Mouse (Mus musculus): ENCODE measurements around the gene Cdh22. TPM values are rescaled to one million over a fixed set of nuclear protein-coding genes. Genes with fewer than 3 reads are reported as not detected.

The Cdh22 gene
- polyA plus RNA-seq, 1 experiment = 1.5 TPM

DNA sequence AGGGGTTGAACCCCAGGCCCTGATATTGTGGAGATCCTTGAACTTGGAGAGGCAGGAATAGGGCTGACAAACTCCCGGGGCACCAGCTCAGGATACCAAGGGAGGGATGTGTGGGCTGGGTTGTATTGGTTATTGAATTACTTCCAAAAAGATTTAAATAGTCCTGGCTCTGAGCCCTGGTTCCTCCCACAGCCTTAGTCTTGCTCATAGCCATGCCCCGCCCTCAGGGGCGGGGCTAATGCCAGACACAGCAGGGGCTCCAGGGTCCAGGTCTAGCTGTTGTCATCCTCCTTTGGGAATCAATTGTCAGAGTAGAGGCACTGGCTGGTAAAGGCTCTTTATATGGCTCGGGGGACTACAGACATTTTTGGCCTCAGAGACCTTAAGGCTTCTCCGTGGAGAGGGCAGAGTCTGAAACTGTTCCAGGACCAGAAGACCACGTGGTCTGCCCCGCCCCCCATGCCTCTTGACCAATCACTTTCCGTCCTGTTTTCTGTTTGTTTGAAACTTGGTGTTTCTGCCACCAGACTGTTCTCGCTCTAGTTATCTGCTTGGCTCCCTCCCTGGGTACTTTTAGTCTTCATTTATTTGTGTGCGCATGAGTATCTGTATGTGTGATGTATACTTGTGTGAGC, 113.3 kb downstream of the Cdh22 start:
- Histone ChIP-seq H3K27me3 (ENCODE audit: control insufficient read depth, insufficient read depth, insufficient read length) (peaks cover 90% of the 10 kb centered on the region), H3K79me2 (ENCODE audit: control insufficient read depth, insufficient read depth) (no peaks in the 10 kb centered on the region), H3K4me3 (no peak overlapping the region), H3K36me3 (ENCODE audit: control insufficient read depth, insufficient read depth) (no peaks in the 10 kb centered on the region), H3K4me2 (ENCODE audit: low read depth) (no peak overlapping the region), H3ac (ENCODE audit: control insufficient read depth, insufficient read length) (no peak overlapping the region)
- no peak for TF ChIP-seq TCF12 (IDR thresholded peaks at IDR 0.05; ENCODE audit: insufficient read depth, poor library complexity, severe bottlenecking)
- TF ChIP-seq SRF (IDR thresholded peaks at IDR 0.05; ENCODE audit: control insufficient read depth, insufficient read length, low read depth) = no peak
- TF ChIP-seq TCF3 (IDR thresholded peaks at IDR 0.05; ENCODE audit: insufficient read length, low read depth) = no peak
- TF ChIP-seq MYOD1 (IDR thresholded peaks at IDR 0.05; ENCODE audit: control insufficient read depth in 1 of 3, insufficient read length in 2 of 3, low read depth in 2 of 3) = no peak
- TF ChIP-seq MAX (IDR thresholded peaks at IDR 0.05; ENCODE audit: low read depth) = no peak

DNA sequence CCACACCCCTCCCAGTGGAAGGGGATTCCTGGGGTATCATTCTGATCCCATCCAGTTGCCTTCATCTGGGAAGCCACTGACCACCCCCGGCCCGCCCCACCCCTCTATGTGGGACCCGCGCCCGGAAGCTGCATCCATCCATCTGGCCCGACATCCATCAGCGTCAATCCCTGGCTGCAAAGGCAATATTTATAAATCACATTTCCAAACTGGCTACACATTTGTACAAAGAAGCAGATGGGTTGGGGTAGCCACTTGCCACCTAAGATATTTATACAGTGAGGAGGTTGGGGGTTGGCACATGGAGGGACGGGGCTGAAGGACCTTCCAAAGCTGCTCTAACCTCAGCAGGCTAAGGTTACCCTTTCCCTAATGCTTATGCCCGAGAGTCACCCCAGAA, 113.9 kb downstream of the Cdh22 start:
- Histone ChIP-seq H3K4me2 (ENCODE audit: low read depth) (no peak overlapping the region), H3K36me3 (ENCODE audit: control insufficient read depth, insufficient read depth) (no peaks in the 10 kb centered on the region), H3K27me3 (ENCODE audit: control insufficient read depth, insufficient read depth, insufficient read length) (peaks cover 90% of the 10 kb centered on the region), H3K79me2 (ENCODE audit: control insufficient read depth, insufficient read depth) (no peaks in the 10 kb centered on the region), H3ac (ENCODE audit: control insufficient read depth, insufficient read length) (no peak overlapping the region), H3K4me3 (no peak overlapping the region)
- TF ChIP-seq USF1 (IDR thresholded peaks at IDR 0.05; ENCODE audit: low read depth) = no peak
- TF ChIP-seq MYOD1 (IDR thresholded peaks at IDR 0.05; ENCODE audit: control insufficient read depth in 1 of 3, insufficient read length in 2 of 3, low read depth in 2 of 3) = no peak
- no peak for TF ChIP-seq E2F4 (IDR thresholded peaks at IDR 0.05; ENCODE audit: insufficient read depth)
- TF ChIP-seq SRF (IDR thresholded peaks at IDR 0.05; ENCODE audit: control insufficient read depth, insufficient read length, low read depth) = no peak
- no peak for TF ChIP-seq MYOG (IDR thresholded peaks at IDR 0.05; ENCODE audit: control insufficient read depth in 1 of 3, insufficient read depth in 1 of 3, insufficient read length in 2 of 3, low read depth in 2 of 3)
- no peak for TF ChIP-seq TCF3 (IDR thresholded peaks at IDR 0.05; ENCODE audit: insufficient read length, low read depth)
- no peak for TF ChIP-seq REST (IDR thresholded peaks at IDR 0.05; ENCODE audit: insufficient read depth, insufficient read length)
- TF ChIP-seq POLR2A (IDR thresholded peaks at IDR 0.05; ENCODE audit: insufficient read length, low read depth) = no peak
- TF ChIP-seq TCF12 (IDR thresholded peaks at IDR 0.05; ENCODE audit: insufficient read depth, poor library complexity, severe bottlenecking) = no peak
- no peak for TF ChIP-seq CEBPB (IDR thresholded peaks at IDR 0.05; ENCODE audit: insufficient read depth, poor library complexity, severe bottlenecking)
- no peak for TF ChIP-seq POLR2AphosphoS2 (IDR thresholded peaks at IDR 0.05; ENCODE audit: insufficient read length, low read depth)
- no peak for TF ChIP-seq MAX (IDR thresholded peaks at IDR 0.05; ENCODE audit: low read depth)

DNA sequence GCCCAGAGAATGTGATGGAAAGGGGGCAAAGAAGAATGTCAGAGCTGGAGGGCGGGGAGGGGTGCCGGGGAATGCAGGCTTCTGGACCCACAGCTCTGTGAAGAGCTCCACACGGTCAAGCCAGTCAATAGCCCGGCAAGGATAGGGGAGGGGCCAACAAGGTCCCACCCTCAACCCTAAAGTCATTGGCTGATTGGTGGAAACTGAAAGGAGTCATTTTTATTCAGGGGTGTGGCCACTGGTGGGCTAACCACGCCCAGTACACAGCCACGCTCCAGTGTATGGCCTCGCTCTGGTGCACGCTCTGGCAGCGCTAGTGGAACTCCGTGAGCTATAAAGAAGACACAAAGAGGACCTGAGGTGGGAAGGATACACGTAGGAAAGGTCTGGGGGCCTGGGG, 120.9 kb downstream of the Cdh22 start:
- Histone ChIP-seq H3ac (ENCODE audit: control insufficient read depth, insufficient read length) (no peak overlapping the region), H3K27me3 (ENCODE audit: control insufficient read depth, insufficient read depth, insufficient read length) (peaks cover 70% of the 10 kb centered on the region), H3K4me2 (ENCODE audit: low read depth) (no peak overlapping the region), H3K79me2 (ENCODE audit: control insufficient read depth, insufficient read depth) (no peaks in the 10 kb centered on the region), H3K36me3 (ENCODE audit: control insufficient read depth, insufficient read depth) (no peaks in the 10 kb centered on the region), H3K4me3 (no peak overlapping the region)
- no peak for TF ChIP-seq MAX (IDR thresholded peaks at IDR 0.05; ENCODE audit: low read depth)
- TF ChIP-seq MYOD1 (IDR thresholded peaks at IDR 0.05; ENCODE audit: control insufficient read depth in 1 of 3, insufficient read length in 2 of 3, low read depth in 2 of 3) = no peak
- TF ChIP-seq TCF12 (IDR thresholded peaks at IDR 0.05; ENCODE audit: insufficient read depth, poor library complexity, severe bottlenecking) = no peak
- no peak for TF ChIP-seq CEBPB (IDR thresholded peaks at IDR 0.05; ENCODE audit: insufficient read depth, poor library complexity, severe bottlenecking)
- TF ChIP-seq MYOG (IDR thresholded peaks at IDR 0.05; ENCODE audit: control insufficient read depth in 1 of 3, insufficient read depth in 1 of 3, insufficient read length in 2 of 3, low read depth in 2 of 3) = no peak
- no peak for TF ChIP-seq TCF3 (IDR thresholded peaks at IDR 0.05; ENCODE audit: insufficient read length, low read depth)
- no peak for TF ChIP-seq POLR2AphosphoS2 (IDR thresholded peaks at IDR 0.05; ENCODE audit: insufficient read length, low read depth)
- no peak for TF ChIP-seq SRF (IDR thresholded peaks at IDR 0.05; ENCODE audit: control insufficient read depth, insufficient read length, low read depth)
- TF ChIP-seq REST (IDR thresholded peaks at IDR 0.05; ENCODE audit: insufficient read depth, insufficient read length) = no peak
- no peak for TF ChIP-seq USF1 (IDR thresholded peaks at IDR 0.05; ENCODE audit: low read depth)
- no peak for TF ChIP-seq POLR2A (IDR thresholded peaks at IDR 0.05; ENCODE audit: insufficient read length, low read depth)
- no peak for TF ChIP-seq E2F4 (IDR thresholded peaks at IDR 0.05; ENCODE audit: insufficient read depth)

DNA sequence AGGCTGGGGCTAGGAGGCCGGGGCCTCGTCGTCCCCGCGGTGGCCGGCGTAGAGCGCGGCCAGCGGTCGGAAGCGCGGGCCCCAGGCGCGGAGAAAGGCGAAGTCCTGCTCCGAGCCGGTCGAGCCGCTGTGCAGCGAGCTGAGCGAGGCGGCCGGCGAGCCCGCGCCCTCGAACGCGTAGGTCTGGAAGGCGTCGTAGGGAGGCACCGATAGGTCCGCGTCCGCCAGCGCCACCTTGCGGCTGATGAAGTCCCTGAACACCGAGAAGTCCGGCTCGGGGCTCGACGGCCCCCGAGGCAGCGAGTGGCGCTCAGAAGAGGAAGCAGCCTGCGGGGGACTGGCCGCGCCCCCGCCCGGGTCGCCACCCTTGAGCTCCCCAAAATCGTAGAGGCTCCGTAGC, 122.5 kb downstream of the Cdh22 start:
- Histone ChIP-seq H3K4me3 (no peak overlapping the region), H3ac (ENCODE audit: control insufficient read depth, insufficient read length) (no peak overlapping the region), H3K27me3 (ENCODE audit: control insufficient read depth, insufficient read depth, insufficient read length) (peaks cover 70% of the 10 kb centered on the region), H3K4me2 (ENCODE audit: low read depth) (no peak overlapping the region), H3K79me2 (ENCODE audit: control insufficient read depth, insufficient read depth) (no peaks in the 10 kb centered on the region), H3K36me3 (ENCODE audit: control insufficient read depth, insufficient read depth) (no peaks in the 10 kb centered on the region)
- no peak for TF ChIP-seq SRF (IDR thresholded peaks at IDR 0.05; ENCODE audit: control insufficient read depth, insufficient read length, low read depth)
- TF ChIP-seq TCF3 (IDR thresholded peaks at IDR 0.05; ENCODE audit: insufficient read length, low read depth) = no peak
- no peak for TF ChIP-seq CEBPB (IDR thresholded peaks at IDR 0.05; ENCODE audit: insufficient read depth, poor library complexity, severe bottlenecking)
- no peak for TF ChIP-seq REST (IDR thresholded peaks at IDR 0.05; ENCODE audit: insufficient read depth, insufficient read length)
- no peak for TF ChIP-seq POLR2AphosphoS2 (IDR thresholded peaks at IDR 0.05; ENCODE audit: insufficient read length, low read depth)
- no peak for TF ChIP-seq E2F4 (IDR thresholded peaks at IDR 0.05; ENCODE audit: insufficient read depth)
- TF ChIP-seq POLR2A (IDR thresholded peaks at IDR 0.05; ENCODE audit: insufficient read length, low read depth) = no peak
- no peak for TF ChIP-seq USF1 (IDR thresholded peaks at IDR 0.05; ENCODE audit: low read depth)
- no peak for TF ChIP-seq MAX (IDR thresholded peaks at IDR 0.05; ENCODE audit: low read depth)
- no peak for TF ChIP-seq TCF12 (IDR thresholded peaks at IDR 0.05; ENCODE audit: insufficient read depth, poor library complexity, severe bottlenecking)
- no peak for TF ChIP-seq MYOG (IDR thresholded peaks at IDR 0.05; ENCODE audit: control insufficient read depth in 1 of 3, insufficient read depth in 1 of 3, insufficient read length in 2 of 3, low read depth in 2 of 3)
- no peak for TF ChIP-seq MYOD1 (IDR thresholded peaks at IDR 0.05; ENCODE audit: control insufficient read depth in 1 of 3, insufficient read length in 2 of 3, low read depth in 2 of 3)

Measured in myocyte (in vitro differentiated cells).